Mouse (Mus musculus): ENCODE data around the gene Usp12. TPM values are rescaled to one million over a fixed set of nuclear protein-coding genes. Genes with fewer than 3 reads are reported as not detected.

Usp12 gene
- 47.4 and 48.2 TPM in 2 replicates for total RNA-seq (2017)

- peak; percentile 84 to 87 for ATAC-seq (replicated peaks in 1 of 2; ENCODE audit: insufficient read depth in 1 of 2, low FRiP score in 2 of 2, low TSS enrichment in 1 of 2, low read depth in 1 of 2, poor library complexity in 2 of 2, severe bottlenecking in 2 of 2)
These were observed at the start of gene Usp12 for GRCm38 (mm10) chr5:146794853-146795252. TSS of gene Usp12 (minus strand) at chr5:146795006.

- ATAC-seq (replicated peaks in 1 of 2; ENCODE audit: insufficient read depth in 1 of 2, low FRiP score in 2 of 2, low TSS enrichment in 1 of 2, low read depth in 1 of 2, poor library complexity in 2 of 2, severe bottlenecking in 2 of 2): peak; percentile 39 to 40; a peak in 2 of 4 replicates
These were observed 49.6 kb upstream of the Usp12 start for GRCm38 (mm10) chr5:146844301-146844941.

GRCm38 (mm10) chr5:146841996-146842395 is 47.2 kb upstream of the Usp12 start:
- no peak for ATAC-seq (replicated peaks in 1 of 2; ENCODE audit: insufficient read depth in 1 of 2, low FRiP score in 2 of 2, low TSS enrichment in 1 of 2, low read depth in 1 of 2, poor library complexity in 2 of 2, severe bottlenecking in 2 of 2)

- no peak for ATAC-seq (replicated peaks in 1 of 2; ENCODE audit: insufficient read depth in 1 of 2, low FRiP score in 2 of 2, low TSS enrichment in 1 of 2, low read depth in 1 of 2, poor library complexity in 2 of 2, severe bottlenecking in 2 of 2)
These were observed 46.5 kb upstream of the Usp12 start for GRCm38 (mm10) chr5:146841301-146841700.

GRCm38 (mm10) chr5:146840422-146840821 is 45.6 kb upstream of the Usp12 start:
- ATAC-seq (replicated peaks in 1 of 2; ENCODE audit: insufficient read depth in 1 of 2, low FRiP score in 2 of 2, low TSS enrichment in 1 of 2, low read depth in 1 of 2, poor library complexity in 2 of 2, severe bottlenecking in 2 of 2): no peak

GRCm38 (mm10) chr5:146839760-146840159 is 45.0 kb upstream of the Usp12 start:
- no peak for ATAC-seq (replicated peaks in 1 of 2; ENCODE audit: insufficient read depth in 1 of 2, low FRiP score in 2 of 2, low TSS enrichment in 1 of 2, low read depth in 1 of 2, poor library complexity in 2 of 2, severe bottlenecking in 2 of 2)

- no peak for ATAC-seq (replicated peaks in 1 of 2; ENCODE audit: insufficient read depth in 1 of 2, low FRiP score in 2 of 2, low TSS enrichment in 1 of 2, low read depth in 1 of 2, poor library complexity in 2 of 2, severe bottlenecking in 2 of 2)
These were observed 44.2 kb upstream of the Usp12 start for GRCm38 (mm10) chr5:146838836-146839648.

- no peak for ATAC-seq (replicated peaks in 1 of 2; ENCODE audit: insufficient read depth in 1 of 2, low FRiP score in 2 of 2, low TSS enrichment in 1 of 2, low read depth in 1 of 2, poor library complexity in 2 of 2, severe bottlenecking in 2 of 2)
These were observed 43.3 kb upstream of the Usp12 start for GRCm38 (mm10) chr5:146837967-146838720.

- ATAC-seq (replicated peaks in 1 of 2; ENCODE audit: insufficient read depth in 1 of 2, low FRiP score in 2 of 2, low TSS enrichment in 1 of 2, low read depth in 1 of 2, poor library complexity in 2 of 2, severe bottlenecking in 2 of 2): no peak
These were observed 40.2 kb upstream of the Usp12 start for GRCm38 (mm10) chr5:146834959-146835358.

- ATAC-seq (replicated peaks in 1 of 2; ENCODE audit: insufficient read depth in 1 of 2, low FRiP score in 2 of 2, low TSS enrichment in 1 of 2, low read depth in 1 of 2, poor library complexity in 2 of 2, severe bottlenecking in 2 of 2): no peak
These were observed 38.9 kb upstream of the Usp12 start for GRCm38 (mm10) chr5:146833673-146834201.

GRCm38 (mm10) chr5:146832769-146833448 is 38.1 kb upstream of the Usp12 start, which contains the start of gene Rpl21:
TSS of gene Rpl21 (plus strand) at chr5:146832890.
- peak; percentile 90 to 93 for ATAC-seq (replicated peaks in 1 of 2; ENCODE audit: insufficient read depth in 1 of 2, low FRiP score in 2 of 2, low TSS enrichment in 1 of 2, low read depth in 1 of 2, poor library complexity in 2 of 2, severe bottlenecking in 2 of 2)

- ATAC-seq (replicated peaks in 1 of 2; ENCODE audit: insufficient read depth in 1 of 2, low FRiP score in 2 of 2, low TSS enrichment in 1 of 2, low read depth in 1 of 2, poor library complexity in 2 of 2, severe bottlenecking in 2 of 2): no peak
These were observed 37.6 kb upstream of the Usp12 start for GRCm38 (mm10) chr5:146832435-146832768.

GRCm38 (mm10) chr5:146829528-146829927 is 34.7 kb upstream of the Usp12 start:
- ATAC-seq (replicated peaks in 1 of 2; ENCODE audit: insufficient read depth in 1 of 2, low FRiP score in 2 of 2, low TSS enrichment in 1 of 2, low read depth in 1 of 2, poor library complexity in 2 of 2, severe bottlenecking in 2 of 2): peak; percentile 50 to 62

GRCm38 (mm10) chr5:146823005-146823404 is 28.2 kb upstream of the Usp12 start:
- ATAC-seq (replicated peaks in 1 of 2; ENCODE audit: insufficient read depth in 1 of 2, low FRiP score in 2 of 2, low TSS enrichment in 1 of 2, low read depth in 1 of 2, poor library complexity in 2 of 2, severe bottlenecking in 2 of 2): no peak

GRCm38 (mm10) chr5:146818906-146819623 is 24.3 kb upstream of the Usp12 start:
- ATAC-seq (replicated peaks in 1 of 2; ENCODE audit: insufficient read depth in 1 of 2, low FRiP score in 2 of 2, low TSS enrichment in 1 of 2, low read depth in 1 of 2, poor library complexity in 2 of 2, severe bottlenecking in 2 of 2): peak; percentile 13 to 48; a peak in 2 of 4 replicates

- ATAC-seq (replicated peaks in 1 of 2; ENCODE audit: insufficient read depth in 1 of 2, low FRiP score in 2 of 2, low TSS enrichment in 1 of 2, low read depth in 1 of 2, poor library complexity in 2 of 2, severe bottlenecking in 2 of 2): no peak
These were observed 22.8 kb upstream of the Usp12 start for GRCm38 (mm10) chr5:146817583-146817982.

GRCm38 (mm10) chr5:146815394-146815793 is 20.6 kb upstream of the Usp12 start:
- ATAC-seq (replicated peaks in 1 of 2; ENCODE audit: insufficient read depth in 1 of 2, low FRiP score in 2 of 2, low TSS enrichment in 1 of 2, low read depth in 1 of 2, poor library complexity in 2 of 2, severe bottlenecking in 2 of 2): no peak
